In the genomic region with DNA sequence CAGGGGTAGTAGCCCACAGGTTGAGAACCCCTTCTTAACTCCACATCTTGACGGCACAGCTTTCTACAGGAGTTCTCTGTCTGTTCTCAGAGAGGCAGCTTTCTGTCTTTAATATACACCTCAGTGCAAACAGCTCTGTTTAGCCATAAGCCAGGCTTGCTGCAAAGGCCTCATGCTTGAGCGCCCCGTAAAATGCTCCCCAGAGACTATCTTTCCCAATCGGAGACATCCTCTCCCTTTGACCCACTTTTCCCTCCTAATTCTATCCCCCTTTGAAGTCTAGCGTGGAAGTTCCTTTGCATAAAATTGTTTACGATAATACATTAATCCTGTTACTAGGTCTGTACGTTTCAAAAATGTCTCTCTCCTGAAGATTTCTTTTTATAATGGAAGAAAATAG, we compare ENCODE assay signal across 17 mouse cellular contexts.
DNase-seq lines count a peak whose midpoint lies in the region; ATAC-seq and TF ChIP-seq lines count a peak whose summit lies in the region.
"Had no signal": no experiment of that assay in that cellular context is flagged by ENCODE, and none has a peak within 500 bp of the region (broad histone marks: within the 10 kb centered on the region; RNA-seq: fewer than 3 reads in every experiment).

No protein-coding gene starts in this region.

- H3K9ac ChIP-seq in hindbrain, postnatal 0 days (replicated peaks; ENCODE audit: low read length), result no peak overlapping the region
- no peak overlapping the region for H3K9ac ChIP-seq in hindbrain, embryonic 13.5 days
- H3K9ac ChIP-seq in midbrain, embryonic 15.5 days, result no peak overlapping the region
- no peak overlapping the region for H3K9ac ChIP-seq in midbrain, embryonic 13.5 days (replicated peaks)
- H3K9ac ChIP-seq in forebrain, embryonic 13.5 days, result no peak overlapping the region
- H3K9ac ChIP-seq: embryonic facial prominence, embryonic 13.5 days; heart, embryonic 13.5 days had no signal

- no peaks in the 10 kb centered on the region for H3K27me3 ChIP-seq in hindbrain, postnatal 0 days (ENCODE audit: insufficient read depth, low read length)
- no peaks in the 10 kb centered on the region for H3K27me3 ChIP-seq in hindbrain, embryonic 13.5 days
- no peaks in the 10 kb centered on the region for H3K27me3 ChIP-seq in midbrain, embryonic 15.5 days (replicated peaks)
- H3K27me3 ChIP-seq in midbrain, embryonic 13.5 days, result no peaks in the 10 kb centered on the region
- no peaks in the 10 kb centered on the region for H3K27me3 ChIP-seq in forebrain, embryonic 13.5 days
- H3K27me3 ChIP-seq: embryonic facial prominence, embryonic 13.5 days; heart, embryonic 13.5 days had no signal

- DNase-seq in cerebellum, postnatal 14 days, result peak; percentile 7 to 21
- DNase-seq in cerebellum, adult 11 months, result no peak
- DNase-seq in hindbrain, postnatal 0 days (ENCODE audit: low spot score), result peak; percentile 42
- DNase-seq in retina, postnatal 1 day, result peak; percentile 55
- DNase-seq: adrenal gland, postnatal 10 days; cerebellum, adult 2 months; cerebellum, postnatal 25 days; gastrocnemius, postnatal 14 days; heart, postnatal 36 days had no signal

- no peaks in the 10 kb centered on the region for H3K4me1 ChIP-seq in hindbrain, postnatal 0 days (ENCODE audit: insufficient read depth, low read length)
- H3K4me1 ChIP-seq in hindbrain, embryonic 13.5 days (replicated peaks), result 0 out of 2 replicates have a peak, but pooled peaks cover 4% of the 10 kb centered on the region
- H3K4me1 ChIP-seq in midbrain, embryonic 15.5 days, result peaks cover 4% of the 10 kb centered on the region; the same call in 1 of the 2 replicates
- peaks cover 2% of the 10 kb centered on the region; the same call in 1 of the 2 replicates for H3K4me1 ChIP-seq in midbrain, embryonic 13.5 days (replicated peaks)
- no peaks in the 10 kb centered on the region for H3K4me1 ChIP-seq in forebrain, embryonic 13.5 days
- H3K4me1 ChIP-seq: embryonic facial prominence, embryonic 13.5 days; heart, embryonic 13.5 days had no signal

- no peaks in the 10 kb centered on the region for H3K9me3 ChIP-seq in hindbrain, postnatal 0 days (ENCODE audit: low read length)
- no peaks in the 10 kb centered on the region for H3K9me3 ChIP-seq in hindbrain, embryonic 13.5 days
- H3K9me3 ChIP-seq in midbrain, embryonic 15.5 days, result no peaks in the 10 kb centered on the region
- no peaks in the 10 kb centered on the region for H3K9me3 ChIP-seq in midbrain, embryonic 13.5 days
- no peaks in the 10 kb centered on the region for H3K9me3 ChIP-seq in forebrain, embryonic 13.5 days (replicated peaks)
- H3K9me3 ChIP-seq: embryonic facial prominence, embryonic 13.5 days; heart, embryonic 13.5 days had no signal

- TF ChIP-seq CTCF in hindbrain, postnatal 0 days (IDR thresholded peaks at IDR 0.05; ENCODE audit: low read depth), result no peak

- no peak overlapping the region for H3K4me3 ChIP-seq in hindbrain, postnatal 0 days (ENCODE audit: low read length)
- H3K4me3 ChIP-seq in hindbrain, embryonic 13.5 days, result no peak overlapping the region
- no peak overlapping the region for H3K4me3 ChIP-seq in midbrain, embryonic 15.5 days
- no peak overlapping the region for H3K4me3 ChIP-seq in midbrain, embryonic 13.5 days (replicated peaks)
- no peak overlapping the region for H3K4me3 ChIP-seq in forebrain, embryonic 13.5 days
- H3K4me3 ChIP-seq: embryonic facial prominence, embryonic 13.5 days; heart, embryonic 13.5 days had no signal

- no peak overlapping the region for H3K27ac ChIP-seq in hindbrain, postnatal 0 days
- H3K27ac ChIP-seq in hindbrain, embryonic 13.5 days, result no peak overlapping the region
- peak overlapping the region; percentile 21; the same call in 1 of the 2 replicates for H3K27ac ChIP-seq in midbrain, embryonic 15.5 days
- H3K27ac ChIP-seq in midbrain, embryonic 13.5 days, result no peak overlapping the region
- H3K27ac ChIP-seq in forebrain, embryonic 13.5 days, result no peak overlapping the region
- H3K27ac ChIP-seq: embryonic facial prominence, embryonic 13.5 days; heart, embryonic 13.5 days had no signal

- ATAC-seq in hindbrain, postnatal 0 days, result no peak
- no peak for ATAC-seq in hindbrain, embryonic 13.5 days (ENCODE audit: low FRiP score)
- ATAC-seq in midbrain, embryonic 15.5 days (replicated peaks), result no peak
- no peak for ATAC-seq in midbrain, embryonic 13.5 days
- no peak for ATAC-seq in forebrain, embryonic 13.5 days
- ATAC-seq: forebrain, embryonic 14.5 days; hindbrain, embryonic 16.5 days had no signal

- WGBS in hindbrain, postnatal 0 days, result 63% methylated on average over 7 of the region's 7 CpGs
- WGBS in hindbrain, embryonic 13.5 days, result 71% methylated on average over 7 of the region's 7 CpGs
- WGBS in midbrain, embryonic 15.5 days, result 49% methylated on average over 7 of the region's 7 CpGs
- 62% methylated on average over 7 of the region's 7 CpGs for WGBS in midbrain, embryonic 13.5 days
- WGBS in forebrain, embryonic 13.5 days, result 87% methylated on average over 7 of the region's 7 CpGs

- no peaks in the 10 kb centered on the region for H3K36me3 ChIP-seq in hindbrain, postnatal 0 days (ENCODE audit: insufficient read depth, low read length)
- no peaks in the 10 kb centered on the region for H3K36me3 ChIP-seq in hindbrain, embryonic 13.5 days
- H3K36me3 ChIP-seq in midbrain, embryonic 15.5 days (replicated peaks), result no peaks in the 10 kb centered on the region
- no peaks in the 10 kb centered on the region for H3K36me3 ChIP-seq in midbrain, embryonic 13.5 days
- H3K36me3 ChIP-seq in forebrain, embryonic 13.5 days (ENCODE audit: poor library complexity, severe bottlenecking), result no peaks in the 10 kb centered on the region
- H3K36me3 ChIP-seq: embryonic facial prominence, embryonic 13.5 days; heart, embryonic 13.5 days had no signal

- no peak overlapping the region for H3K4me2 ChIP-seq in hindbrain, postnatal 0 days (ENCODE audit: low read depth, low read length)
- no peak overlapping the region for H3K4me2 ChIP-seq in hindbrain, embryonic 13.5 days
- no peak overlapping the region for H3K4me2 ChIP-seq in midbrain, embryonic 15.5 days
- H3K4me2 ChIP-seq in midbrain, embryonic 13.5 days (replicated peaks), result no peak overlapping the region
- H3K4me2 ChIP-seq in forebrain, embryonic 13.5 days, result no peak overlapping the region
- H3K4me2 ChIP-seq: embryonic facial prominence, embryonic 13.5 days; heart, embryonic 13.5 days had no signal
